Mouse (Mus musculus) hindbrain, embryonic 11.5 days (tissue): Measurements from ENCODE around the gene Tgif2lx2. TPM values are rescaled to one million over a fixed set of nuclear protein-coding genes. Genes with fewer than 3 reads are reported as not detected.
"Not testable (repeated sequence)": the region's sequence is repeated elsewhere in the genome, so short reads cannot be mapped to it uniquely, and the experiment has no call there.

ENCODE experiments used
- ATAC-seq: fragments of 200-750 bp; cut with Nextera tagmentation; 2 replicates; pipeline ENCODE4 v1.8.0; 2017; ENCODE audit warnings: mild to moderate bottlenecking, moderate TSS enrichment, moderate library complexity; ENCODE audit not compliant: low FRiP score
- DNase-seq: peaks from one replicate; pipeline ENCODE4 v3.0.0-alpha.2; 2015; ENCODE audit warnings: low spot score
- H3K27ac ChIP-seq: fragments of 300-500 bp; sonication (generic); 2 replicates; pipeline ENCODE4 v1.5.1; 2014; ENCODE audit warnings: mild to moderate bottlenecking, low read depth, low read length
- H3K27me3 ChIP-seq: fragments of 300-500 bp; sonication (generic); 2 replicates; pipeline ENCODE4 v1.6.1; 2014; ENCODE audit warnings: mild to moderate bottlenecking, low read length, moderate library complexity, mixed read lengths; ENCODE audit not compliant: control insufficient read depth, insufficient read depth
- H3K36me3 ChIP-seq: fragments of 300-500 bp; sonication (generic); 2 replicates; pipeline ENCODE4 v1.6.1; 2014; ENCODE audit warnings: mild to moderate bottlenecking, low read length, moderate library complexity, mixed read lengths; ENCODE audit not compliant: control insufficient read depth, insufficient read depth
- H3K4me1 ChIP-seq: fragments of 300-500 bp; sonication (generic); replicated peaks from 2 replicates; pipeline ENCODE4 v1.6.1; 2014; ENCODE audit warnings: low read length, mixed read lengths; ENCODE audit not compliant: control insufficient read depth, insufficient read depth
- H3K4me2 ChIP-seq: fragments of 300-500 bp; sonication (generic); replicated peaks from 2 replicates; pipeline ENCODE4 v1.6.1; 2014; ENCODE audit warnings: mild to moderate bottlenecking, low read depth, low read length
- H3K4me3 ChIP-seq: fragments of 300-500 bp; sonication (generic); 2 replicates; pipeline ENCODE4 v1.5.1; 2014; ENCODE audit warnings: low read depth, low read length
- H3K9ac ChIP-seq: fragments of 300-500 bp; sonication (generic); 2 replicates; pipeline ENCODE4 v1.6.1; 2014; ENCODE audit warnings: low read depth, low read length
- H3K9me3 ChIP-seq: fragments of 300-500 bp; sonication (generic); 2 replicates; pipeline ENCODE4 v1.6.1; 2016; ENCODE audit warnings: low read length; ENCODE audit not compliant: control insufficient read depth
- WGBS: fragments of 180-500 bp; shearing (Covaris S2); extraction: QIAGEN DNeasy Blood & Tissue Kit; methylation state at CpG from one replicate; pipeline ENCODE4 v1.1.7; 2014; 5-methylcytosine and 5-hydroxymethylcytosine counted together
- polyA plus RNA-seq: library from polyadenylated mRNA; unstranded; fragments of >200 nt; fragmentation: Nextera tagmentation; extraction: Ambion mirVana; gene quantifications from 2 replicates; pipeline ENCODE4 v1.2.1, GENCODE M21; 2014

Tgif2lx2 gene
- not detected in 2 replicates for polyA plus RNA-seq

DNA sequence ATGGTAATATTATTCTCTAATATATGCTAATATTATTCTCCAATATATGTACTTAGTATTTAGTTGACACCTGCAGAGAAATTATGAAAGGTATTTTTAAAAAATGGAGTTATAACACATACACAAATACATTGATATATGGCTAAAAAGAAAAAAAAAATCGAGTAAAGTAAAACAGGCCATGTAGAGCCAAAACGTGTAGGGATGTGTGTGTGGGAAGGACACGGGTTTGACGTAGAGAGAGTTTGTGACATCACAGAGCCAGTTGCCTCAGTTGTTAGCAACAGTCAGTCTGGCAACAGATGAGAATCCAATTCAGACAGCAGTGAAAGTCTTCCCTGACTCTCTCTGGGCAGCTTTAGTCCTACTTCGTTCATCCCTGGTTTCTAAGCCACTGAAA is at the start of gene Tgif2lx2:
Gene Tgif2lx2 (plus strand): TSS at position 301 of the 400 bp plus-strand sequence.
- H3K27me3 ChIP-seq, DNase-seq, ATAC-seq, H3K36me3 ChIP-seq, H3K27ac ChIP-seq, H3K9me3 ChIP-seq, H3K4me3 ChIP-seq, H3K9ac ChIP-seq, H3K4me2 ChIP-seq, H3K4me1 ChIP-seq: not testable (repeated sequence)
- no CpG with 5 or more reads among the region's 5 CpGs for WGBS

Other genes with a start within 250 kb of the Tgif2lx2 start
- not detected in 2 replicates for gene Tgif2lx1, start 53.5 kb downstream of the Tgif2lx2 start, polyA plus RNA-seq